Mouse (Mus musculus) frontal cortex, postnatal 36 days (tissue): ENCODE data around the gene 1700018B08Rik.

Experiments used
- DNase-seq, 2 experiments: peaks; one replicate each; pipeline ENCODE4 v3.0.0; 2022; ENCODE audit warnings: low spot score in 2 of 2

1700018B08Rik gene

DNA sequence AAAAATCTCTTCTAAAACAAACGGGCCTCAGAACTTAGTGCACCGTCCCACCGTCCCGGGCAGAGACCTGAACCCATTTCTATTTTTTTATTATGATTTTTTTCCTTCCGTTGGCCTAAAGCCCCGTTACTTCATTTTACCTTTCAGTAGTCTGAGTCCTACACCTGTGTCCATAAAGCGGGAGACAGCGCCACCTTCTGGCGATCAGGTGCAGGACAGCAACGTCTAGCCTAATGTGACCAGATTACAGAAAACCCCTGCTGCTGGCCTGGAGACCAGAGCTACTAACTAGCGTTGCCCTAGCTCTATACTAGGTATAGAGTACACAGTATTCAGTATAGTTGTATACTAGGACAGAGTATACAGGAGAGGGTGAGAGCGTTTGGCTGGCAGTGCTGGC is 30.7 kb downstream of the 1700018B08Rik start:
- DNase-seq = peak; percentile 81 to 83

DNA sequence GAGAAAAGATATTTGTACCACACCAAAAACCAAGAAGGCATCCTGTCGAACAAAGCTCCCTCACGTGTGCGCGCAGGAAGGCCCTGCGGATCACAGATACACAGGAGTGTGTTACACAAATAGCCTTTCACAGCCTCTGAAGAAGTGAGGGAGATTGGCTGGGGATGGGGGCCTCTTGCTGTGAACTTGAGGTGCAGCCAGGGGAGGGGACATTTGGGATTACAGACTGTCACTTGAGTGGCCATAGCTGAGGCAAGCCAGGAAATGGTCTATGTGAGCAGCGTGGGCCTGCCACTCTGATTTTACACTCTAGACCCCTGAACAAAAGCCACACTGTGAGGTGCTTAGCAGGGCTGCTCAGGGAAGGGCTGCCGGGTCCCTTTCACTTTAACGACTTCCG is 32.4 kb downstream of the 1700018B08Rik start:
- DNase-seq = no peak

GRCm38 (mm10) chr8:121497621-121498020 is 46.5 kb downstream of the 1700018B08Rik start:
- DNase-seq = no peak

DNA sequence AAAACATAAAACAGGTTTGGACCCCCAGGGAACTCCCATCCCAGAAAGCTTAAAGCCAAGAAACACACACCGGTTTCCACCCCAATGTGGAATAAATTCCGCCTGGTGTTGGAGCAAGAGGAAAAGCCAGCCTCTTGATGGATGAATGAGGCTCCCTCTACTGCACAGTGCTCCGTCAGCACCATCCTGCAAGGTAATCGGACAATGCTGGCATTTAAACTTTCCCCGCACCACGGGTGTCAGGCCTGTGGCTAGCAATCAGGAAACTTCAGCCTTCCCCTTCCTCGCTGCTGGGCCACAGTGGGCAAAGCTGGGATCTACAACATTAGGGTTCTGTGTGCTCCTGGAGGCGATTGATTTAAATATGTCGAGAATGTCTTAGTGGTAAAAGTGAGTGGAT is 52.5 kb downstream of the 1700018B08Rik start:
- no peak for DNase-seq

DNA sequence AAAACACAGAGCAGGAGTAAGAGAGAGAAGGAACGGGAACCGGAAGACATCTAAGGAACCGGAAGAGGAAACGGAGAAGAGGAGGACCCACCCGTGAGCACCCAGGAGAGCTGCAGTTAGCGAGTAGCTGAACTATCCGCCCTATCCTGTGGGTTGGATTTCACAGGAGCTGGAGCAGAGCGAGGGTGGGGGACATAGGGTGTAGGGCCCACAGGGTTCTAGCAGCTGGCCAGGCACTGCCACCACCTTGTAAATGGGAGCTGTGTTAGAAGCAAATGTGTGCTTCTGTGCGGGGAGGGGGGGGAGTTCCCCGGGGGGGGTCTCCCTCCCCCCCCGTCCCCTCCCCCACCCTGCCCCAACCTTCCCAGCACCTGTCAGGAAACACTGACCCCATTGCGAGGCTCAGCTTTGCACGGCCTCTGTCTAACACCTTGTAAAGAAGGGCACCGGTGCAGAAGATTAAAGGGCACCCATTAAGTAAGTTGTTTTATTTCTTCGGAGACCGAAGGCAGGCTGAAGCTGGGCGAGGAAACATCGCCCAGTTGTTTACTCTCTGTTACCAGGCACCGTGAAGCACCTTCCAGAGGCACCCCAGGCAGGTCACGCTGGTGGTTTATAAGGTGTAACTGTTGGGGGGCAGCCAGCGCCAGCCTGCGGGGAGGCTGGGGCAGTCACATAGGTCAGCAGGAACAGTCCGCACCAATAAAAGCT is 59.9 kb downstream of the 1700018B08Rik start:
- no peak for DNase-seq
